Mouse (Mus musculus): ENCODE results near the gene Gm21981.

GRCm38 (mm10) chr17:47701793-47702192 lies 7.5 kb upstream of the Gm21981 start:
- no peak for TF ChIP-seq GATA1 (IDR thresholded peaks at IDR 0.05; ENCODE audit: low read length)
- TF ChIP-seq TAL1 (IDR thresholded peaks at IDR 0.05; ENCODE audit: low read length), result no peak

Measured in erythroblast, embryonic 14.5 days (primary cell).